Mouse (Mus musculus) embryonic fibroblast, embryonic 13.5 days (primary cell): ENCODE measurements at regions not wholly inside any gene's neighbourhood (a gene's known extent, or its start where the extent isn't known, plus 50 kb on each side); places are given as distances from the start of the nearest gene placed in this dataset.
A peak's percentile ranks its signal among the peaks of the same experiment; 100 is the strongest.

Source experiments
- H3K27ac ChIP-seq: 2 replicates; pipeline ENCODE4 v1.5.1; 2012; ENCODE audit warnings: low read length, control low read depth, inconsistent platforms; ENCODE audit not compliant: insufficient read depth
- H3K4me1 ChIP-seq: 2 replicates; pipeline ENCODE4 v1.6.1; 2011; ENCODE audit warnings: low read length; ENCODE audit not compliant: control insufficient read depth, insufficient read depth
- H3K4me3 ChIP-seq: 2 replicates; pipeline ENCODE4 v1.5.1; 2011; ENCODE audit warnings: mild to moderate bottlenecking, control low read depth, low read length; ENCODE audit not compliant: insufficient read depth
- CTCF ChIP-seq: IDR thresholded peaks from 2 replicates; pipeline ENCODE4 v1.5.1; 2011; ENCODE audit warnings: mild to moderate bottlenecking, control low read depth, low read length, moderate library complexity, borderline replicate concordance; ENCODE audit not compliant: insufficient read depth
- POLR2A ChIP-seq: IDR thresholded peaks from 2 replicates; pipeline ENCODE4 v1.6.1; 2011; ENCODE audit warnings: low read depth, mild to moderate bottlenecking, control low read depth, low read length, moderate library complexity

DNA sequence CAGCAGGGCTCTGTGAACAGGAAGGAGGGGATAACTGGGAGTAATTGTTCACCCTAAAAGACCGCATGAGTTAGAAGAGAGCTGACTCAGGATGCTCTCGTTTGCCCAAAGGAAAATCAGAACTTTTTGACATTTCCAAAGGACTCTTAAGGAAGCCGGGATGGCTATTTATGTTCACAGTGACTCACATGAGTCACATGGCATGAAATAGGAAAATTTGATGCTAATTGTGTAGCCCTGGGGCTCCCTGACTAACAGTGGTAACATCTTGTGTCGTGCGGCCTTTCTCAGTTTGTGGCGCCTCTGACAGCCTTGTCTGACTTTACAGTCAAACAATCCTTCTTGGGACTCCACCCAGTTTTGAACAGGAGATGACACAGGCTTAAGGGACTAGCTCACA is 51.9 kb upstream of the Cacna1a start:
- TF ChIP-seq CTCF (no peak), POLR2A (no peak)
- peaks cover 5% of the 10 kb centered on the region for H3K4me1 ChIP-seq
- peak overlapping the region; percentile 76 for H3K27ac ChIP-seq
- no peak overlapping the region for H3K4me3 ChIP-seq

DNA sequence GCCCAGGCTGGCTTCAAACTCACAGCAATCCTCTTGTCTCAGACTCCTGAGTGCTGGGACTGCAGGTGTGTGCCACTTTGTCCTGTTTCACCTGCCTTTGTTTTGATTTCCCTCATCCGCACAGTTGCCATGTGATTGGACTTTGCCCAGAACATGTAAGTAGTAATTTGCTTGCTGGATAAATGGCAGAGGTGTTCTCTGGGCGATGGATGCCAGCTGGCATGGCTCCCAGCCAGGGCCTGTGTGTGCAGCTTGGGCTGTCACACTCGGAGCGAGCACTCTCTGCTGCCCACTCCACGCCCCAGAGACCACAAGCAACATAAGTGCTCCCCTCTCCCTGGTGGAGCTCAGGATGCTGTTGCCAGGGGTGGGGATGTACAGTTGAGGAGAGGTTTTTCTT is 53.9 kb upstream of the Cacna1a start:
- TF ChIP-seq POLR2A (no peak), CTCF (no peak)
- Histone ChIP-seq H3K4me3 (no peak overlapping the region), H3K4me1 (peaks cover 5% of the 10 kb centered on the region), H3K27ac (no peak overlapping the region)

DNA sequence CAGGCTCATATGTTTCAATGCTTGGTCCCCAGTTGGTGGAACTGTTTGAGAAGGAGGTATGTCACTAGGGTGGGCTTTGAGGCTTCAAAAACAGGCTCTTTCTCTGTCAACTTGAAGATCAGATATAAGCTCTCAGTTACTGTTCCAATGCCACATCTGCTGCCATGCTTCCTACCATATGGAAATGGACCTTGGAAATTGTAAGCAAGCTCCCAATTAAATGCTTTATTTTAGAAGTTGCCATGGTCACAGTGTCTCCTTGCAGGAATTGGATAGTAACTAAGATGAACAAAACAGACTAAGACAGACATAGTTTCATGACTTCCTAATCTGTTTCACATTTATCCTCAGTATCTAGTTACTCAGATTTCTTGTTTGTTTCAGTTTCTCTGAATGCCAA is 56.7 kb upstream of the Cacna1a start:
- TF ChIP-seq CTCF (no peak), POLR2A (no peak)
- Histone ChIP-seq H3K27ac (no peak overlapping the region), H3K4me3 (no peak overlapping the region), H3K4me1 (peaks cover 5% of the 10 kb centered on the region)

GRCm38 (mm10) chr8:84329535-84329934 is 58.7 kb upstream of the Cacna1a start:
- TF ChIP-seq CTCF (no peak), POLR2A (no peak)
- H3K4me1 ChIP-seq, result no peaks in the 10 kb centered on the region
- no peak overlapping the region for H3K4me3 ChIP-seq
- H3K27ac ChIP-seq, result no peak overlapping the region

GRCm38 (mm10) chr8:84322761-84323160 is 52.6 kb upstream of the Ccdc130 start:
- Histone ChIP-seq H3K4me1 (no peaks in the 10 kb centered on the region), H3K27ac (no peak overlapping the region), H3K4me3 (no peak overlapping the region)
- no peak for TF ChIP-seq CTCF
- TF ChIP-seq POLR2A, result no peak

DNA sequence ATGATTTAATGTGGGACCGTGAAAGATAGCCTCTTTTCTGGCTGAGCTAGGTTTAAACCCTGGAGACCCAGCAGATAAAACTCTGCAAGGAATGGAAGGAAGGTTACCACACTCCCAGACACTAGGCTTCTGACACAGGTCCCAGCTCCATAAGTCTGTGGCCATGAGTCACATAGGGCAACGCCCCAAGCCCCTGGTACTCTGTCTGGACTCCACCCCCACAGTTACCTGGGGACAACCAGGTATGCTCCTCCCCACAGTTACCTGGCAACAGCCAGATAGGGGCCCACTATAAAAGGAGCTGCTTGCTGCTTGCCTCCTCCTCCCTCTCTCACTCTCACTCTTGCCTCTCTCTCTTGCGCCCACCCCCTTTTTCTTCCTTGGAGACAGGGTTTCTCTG is 51.7 kb upstream of the Ccdc130 start:
- TF ChIP-seq CTCF, result no peak
- TF ChIP-seq POLR2A, result no peak
- Histone ChIP-seq H3K4me3 (no peak overlapping the region), H3K27ac (no peak overlapping the region), H3K4me1 (no peaks in the 10 kb centered on the region)
